Mouse (Mus musculus) heart, embryonic 11.5 days (tissue): ENCODE measurements around the gene Fam160a1. TPM values are rescaled to one million over a fixed set of nuclear protein-coding genes. Genes with fewer than 3 reads are reported as not detected.

Source experiments
- ATAC-seq: fragments of 200-750 bp; cut with Nextera tagmentation; replicated peaks from 2 replicates; pipeline ENCODE4 v1.8.0; 2017; ENCODE audit warnings: moderate library complexity; ENCODE audit not compliant: insufficient number of reproducible peaks, low FRiP score, low TSS enrichment
- H3K27ac ChIP-seq: fragments of 300-500 bp; sonication (generic); 2 replicates; pipeline ENCODE4 v1.5.1; 2014; ENCODE audit warnings: mild to moderate bottlenecking, low read depth, low read length
- H3K27me3 ChIP-seq: fragments of 300-500 bp; sonication (generic); 2 replicates; pipeline ENCODE4 v1.6.1; 2014; ENCODE audit warnings: mild to moderate bottlenecking, low read length, mixed read lengths; ENCODE audit not compliant: control insufficient read depth, insufficient read depth
- H3K36me3 ChIP-seq: fragments of 300-500 bp; sonication (generic); 2 replicates; pipeline ENCODE4 v1.6.1; 2014; ENCODE audit warnings: mild to moderate bottlenecking, low read length, moderate library complexity, mixed read lengths; ENCODE audit not compliant: control insufficient read depth, insufficient read depth
- H3K4me1 ChIP-seq: fragments of 300-500 bp; sonication (generic); 2 replicates; pipeline ENCODE4 v1.6.1; 2014; ENCODE audit warnings: low read length; ENCODE audit not compliant: control insufficient read depth, insufficient read depth
- H3K4me2 ChIP-seq: fragments of 300-500 bp; sonication (generic); 2 replicates; pipeline ENCODE4 v1.6.1; 2014; ENCODE audit warnings: mild to moderate bottlenecking, moderate library complexity
- H3K4me3 ChIP-seq: fragments of 300-500 bp; sonication (generic); 2 replicates; pipeline ENCODE4 v1.5.1; 2014; ENCODE audit warnings: low read depth, low read length
- H3K9ac ChIP-seq: fragments of 300-500 bp; sonication (generic); 2 replicates; pipeline ENCODE4 v1.6.1; 2014; ENCODE audit warnings: mild to moderate bottlenecking, low read depth, low read length, moderate library complexity
- H3K9me3 ChIP-seq: fragments of 300-500 bp; sonication (generic); replicated peaks from 2 replicates; pipeline ENCODE4 v1.6.1; 2016; ENCODE audit warnings: low read length; ENCODE audit not compliant: control insufficient read depth
- WGBS: fragments of 180-500 bp; shearing (Covaris S2); extraction: QIAGEN DNeasy Blood & Tissue Kit; methylation state at CpG from one replicate; pipeline ENCODE4 v1.1.7; 2014; ENCODE audit not compliant: insufficient replicate concordance; 5-methylcytosine and 5-hydroxymethylcytosine counted together
- polyA plus RNA-seq: library from polyadenylated mRNA; unstranded; fragments of >200 nt; fragmentation: Nextera tagmentation; extraction: Ambion mirVana; gene quantifications from 2 replicates; pipeline ENCODE4 v1.2.1, GENCODE M21; 2014

Gene Fam160a1
- polyA plus RNA-seq, 1 experiment from 2014 or later, result 2.7 TPM

DNA sequence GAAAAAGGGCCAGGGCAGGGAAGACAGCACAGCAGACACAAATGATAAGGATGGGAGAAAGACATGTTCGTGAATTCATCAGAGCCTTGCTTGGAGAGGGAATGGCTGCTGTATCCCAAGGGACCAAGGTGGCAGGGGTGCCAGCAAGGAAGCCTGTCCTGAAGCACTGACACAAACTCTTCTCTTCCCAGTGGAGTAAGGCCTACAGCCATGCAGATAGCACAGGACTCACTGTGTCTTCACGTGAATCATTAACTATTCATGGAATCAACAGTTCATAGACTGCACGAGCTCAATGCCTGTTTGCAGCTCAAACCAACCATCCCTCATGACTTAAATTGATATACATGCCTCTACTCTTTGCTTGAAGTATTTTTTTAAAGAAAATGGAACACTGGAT, 139.1 kb downstream of the Fam160a1 start:
- peaks cover 8% of the 10 kb centered on the region; the same call in 1 of the 2 replicates for H3K4me1 ChIP-seq
- no peaks in the 10 kb centered on the region for H3K27me3 ChIP-seq
- H3K9me3 ChIP-seq, result no peaks in the 10 kb centered on the region
- no peaks in the 10 kb centered on the region for H3K36me3 ChIP-seq
- H3K4me3 ChIP-seq, result no peak overlapping the region
- WGBS, result 66% methylated on average over 3 of the region's 3 CpGs
- H3K27ac ChIP-seq, result no peak overlapping the region
- no peak overlapping the region for H3K9ac ChIP-seq
- H3K4me2 ChIP-seq, result no peak overlapping the region
- no peak for ATAC-seq

DNA sequence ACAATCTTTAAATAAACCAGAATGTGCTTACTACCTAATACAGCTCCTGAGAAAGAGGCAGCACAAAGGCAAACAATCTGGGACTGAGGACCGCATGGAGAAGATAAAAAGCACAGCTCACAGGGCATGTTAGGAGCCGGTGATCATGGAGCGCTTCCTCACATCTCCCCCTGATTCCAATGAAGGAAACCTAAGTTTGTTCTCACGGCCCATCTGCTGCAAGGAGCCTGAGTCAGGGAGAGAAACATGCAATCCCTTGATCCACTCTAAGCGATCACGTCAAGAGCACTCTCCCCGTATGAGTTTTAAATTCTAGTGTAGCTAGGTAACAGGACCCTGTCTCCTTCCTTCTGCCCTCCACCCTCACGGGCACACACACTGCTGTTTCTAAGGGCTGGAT, 140.0 kb downstream of the Fam160a1 start:
- no peak overlapping the region for H3K27ac ChIP-seq
- H3K9me3 ChIP-seq, result no peaks in the 10 kb centered on the region
- 73% methylated on average over 8 of the region's 8 CpGs for WGBS
- ATAC-seq, result no peak
- H3K4me2 ChIP-seq, result no peak overlapping the region
- H3K4me3 ChIP-seq, result no peak overlapping the region
- H3K4me1 ChIP-seq, result peaks cover 8% of the 10 kb centered on the region; the same call in 1 of the 2 replicates
- H3K9ac ChIP-seq, result no peak overlapping the region
- H3K27me3 ChIP-seq, result no peaks in the 10 kb centered on the region
- H3K36me3 ChIP-seq, result no peaks in the 10 kb centered on the region

DNA sequence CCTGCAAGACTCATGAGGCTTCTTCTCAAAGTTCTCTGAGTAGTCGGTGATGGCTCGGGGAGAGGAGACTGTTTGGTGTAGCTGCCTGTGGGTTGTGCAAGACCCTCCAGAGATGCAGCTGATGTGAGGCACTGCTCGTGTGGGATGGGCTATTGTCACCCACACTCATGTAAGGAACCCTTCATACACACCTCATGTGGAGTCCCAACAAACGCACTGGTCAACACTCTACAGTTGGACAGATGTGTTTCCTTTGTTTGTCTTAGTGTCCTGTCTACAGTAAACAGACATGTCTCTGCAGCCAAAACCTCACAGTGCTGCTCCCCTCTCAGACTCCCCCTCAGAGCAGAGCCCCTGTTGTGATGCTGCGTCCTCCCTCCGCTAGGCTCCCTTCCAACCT, 147.2 kb downstream of the Fam160a1 start:
- no peak overlapping the region for H3K27ac ChIP-seq
- ATAC-seq, result no peak
- H3K9me3 ChIP-seq, result no peaks in the 10 kb centered on the region
- H3K4me2 ChIP-seq, result no peak overlapping the region
- no peaks in the 10 kb centered on the region for H3K27me3 ChIP-seq
- H3K4me3 ChIP-seq, result no peak overlapping the region
- H3K36me3 ChIP-seq, result no peaks in the 10 kb centered on the region
- no peak overlapping the region for H3K9ac ChIP-seq
- peaks cover 11% of the 10 kb centered on the region for H3K4me1 ChIP-seq
- WGBS, result 83% methylated on average over 6 of the region's 6 CpGs

DNA sequence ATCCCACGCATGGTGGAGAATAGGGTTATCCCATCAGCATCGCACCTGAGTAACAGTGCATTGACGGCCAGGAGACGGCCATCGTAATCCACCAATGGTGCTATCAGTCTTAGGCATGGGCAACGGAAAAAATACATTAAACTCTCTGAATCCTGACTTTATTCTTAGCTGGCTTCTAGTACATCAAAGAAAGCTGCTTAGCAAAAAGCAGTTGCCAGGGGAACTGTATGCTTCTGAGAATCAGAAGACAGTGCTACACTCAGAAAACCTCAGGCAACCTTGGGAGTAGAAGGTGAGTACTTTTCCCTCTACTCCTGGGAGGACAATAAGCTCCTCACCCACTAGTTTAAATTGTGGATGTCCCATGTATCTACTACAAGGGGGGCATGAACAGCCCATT, 149.4 kb downstream of the Fam160a1 start:
- H3K9me3 ChIP-seq, result no peaks in the 10 kb centered on the region
- no peaks in the 10 kb centered on the region for H3K27me3 ChIP-seq
- ATAC-seq, result no peak
- no peak overlapping the region for H3K4me3 ChIP-seq
- H3K4me1 ChIP-seq, result peaks cover 18% of the 10 kb centered on the region
- no peak overlapping the region for H3K4me2 ChIP-seq
- H3K27ac ChIP-seq, result no peak overlapping the region
- H3K9ac ChIP-seq, result no peak overlapping the region
- WGBS, result 92% methylated on average over 6 of the region's 6 CpGs
- no peaks in the 10 kb centered on the region for H3K36me3 ChIP-seq

DNA sequence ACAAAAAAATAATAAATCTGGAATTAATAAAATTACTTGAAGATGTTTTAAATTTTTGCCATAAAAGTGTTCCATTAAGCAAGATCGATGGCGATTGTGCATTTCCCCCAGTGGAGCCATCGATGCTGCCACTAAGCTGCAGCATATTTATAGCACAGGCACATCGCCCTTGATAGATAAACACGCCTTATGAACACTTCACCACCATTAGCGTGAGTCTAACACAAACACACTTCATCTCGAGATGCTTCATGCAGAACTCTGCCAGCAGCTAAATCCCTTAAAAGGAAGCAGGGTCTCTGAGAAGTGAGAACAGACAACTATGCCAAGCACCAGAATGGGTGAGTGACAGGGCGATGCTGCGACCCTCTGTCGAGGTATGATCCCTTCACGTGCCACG, 150.4 kb downstream of the Fam160a1 start:
- Histone ChIP-seq H3K4me3 (no peak overlapping the region), H3K9ac (no peak overlapping the region), H3K27ac (0 out of 2 replicates have a peak overlapping the region, but pooled peaks have one; percentile 42), H3K4me2 (peak overlapping the region; percentile 29; the same call in 1 of the 2 replicates), H3K36me3 (no peaks in the 10 kb centered on the region), H3K9me3 (no peaks in the 10 kb centered on the region), H3K27me3 (no peaks in the 10 kb centered on the region), H3K4me1 (peaks cover 18% of the 10 kb centered on the region)
- WGBS, result 47% methylated on average over 12 of the region's 12 CpGs
- no peak for ATAC-seq

DNA sequence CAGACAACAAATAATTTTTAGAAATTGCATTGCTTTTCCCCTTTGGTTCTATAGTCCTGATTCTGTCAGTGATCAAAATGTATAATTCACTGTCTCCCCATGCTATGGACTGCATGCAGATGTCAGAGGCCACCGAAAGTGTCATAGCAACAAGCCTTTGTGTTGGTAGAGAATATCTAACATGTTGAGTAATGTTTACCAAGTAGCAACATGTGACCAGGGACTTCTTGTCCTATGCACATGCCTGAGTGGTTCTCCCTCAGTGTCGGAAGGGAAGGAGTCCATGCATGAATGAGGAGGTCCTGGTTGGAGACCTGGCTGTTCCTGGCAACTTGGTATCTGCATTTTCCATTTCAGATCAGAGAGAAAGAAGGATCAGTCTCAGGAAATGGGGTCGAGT, 150.9 kb downstream of the Fam160a1 start:
- no peak overlapping the region for H3K27ac ChIP-seq
- no peak for ATAC-seq
- no peaks in the 10 kb centered on the region for H3K27me3 ChIP-seq
- H3K9ac ChIP-seq, result no peak overlapping the region
- 63% methylated on average over 3 of the region's 3 CpGs for WGBS
- H3K4me2 ChIP-seq, result no peak overlapping the region
- H3K4me1 ChIP-seq, result peaks cover 16% of the 10 kb centered on the region
- H3K9me3 ChIP-seq, result no peaks in the 10 kb centered on the region
- no peak overlapping the region for H3K4me3 ChIP-seq
- no peaks in the 10 kb centered on the region for H3K36me3 ChIP-seq

DNA sequence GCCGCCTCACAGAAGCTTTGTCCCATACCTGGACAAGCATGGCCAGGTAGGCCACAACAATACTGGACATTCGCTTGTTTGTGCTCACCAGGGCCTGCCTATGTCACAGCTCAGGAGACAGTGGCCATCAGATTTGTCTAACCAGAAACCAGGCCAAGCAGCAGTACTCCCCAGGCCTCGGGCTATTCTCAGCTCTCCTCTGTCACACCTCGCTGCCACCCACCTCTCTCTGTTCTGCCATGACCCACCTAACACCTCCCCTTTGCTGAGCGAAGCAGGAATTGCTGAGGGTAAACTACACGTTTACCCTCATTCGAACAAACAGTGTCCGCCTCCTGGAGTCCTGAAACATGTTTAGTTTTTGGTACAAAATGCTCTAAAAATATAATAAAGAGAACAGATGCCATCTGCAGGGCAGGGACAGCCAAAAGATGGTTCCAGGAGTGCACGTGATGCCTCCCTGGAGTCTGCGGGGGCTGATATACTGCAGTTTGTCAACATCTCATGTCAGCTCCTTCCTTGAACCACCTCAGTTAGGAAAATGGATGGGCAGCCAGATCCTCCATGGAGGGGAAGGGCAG, 152.4 kb downstream of the Fam160a1 start:
- Histone ChIP-seq H3K4me2 (no peak overlapping the region), H3K4me1 (peaks cover 15% of the 10 kb centered on the region), H3K9me3 (no peaks in the 10 kb centered on the region), H3K4me3 (no peak overlapping the region), H3K36me3 (no peaks in the 10 kb centered on the region), H3K27ac (no peak overlapping the region), H3K27me3 (no peaks in the 10 kb centered on the region), H3K9ac (no peak overlapping the region)
- WGBS, result 74% methylated on average over 10 of the region's 10 CpGs
- ATAC-seq, result no peak

DNA sequence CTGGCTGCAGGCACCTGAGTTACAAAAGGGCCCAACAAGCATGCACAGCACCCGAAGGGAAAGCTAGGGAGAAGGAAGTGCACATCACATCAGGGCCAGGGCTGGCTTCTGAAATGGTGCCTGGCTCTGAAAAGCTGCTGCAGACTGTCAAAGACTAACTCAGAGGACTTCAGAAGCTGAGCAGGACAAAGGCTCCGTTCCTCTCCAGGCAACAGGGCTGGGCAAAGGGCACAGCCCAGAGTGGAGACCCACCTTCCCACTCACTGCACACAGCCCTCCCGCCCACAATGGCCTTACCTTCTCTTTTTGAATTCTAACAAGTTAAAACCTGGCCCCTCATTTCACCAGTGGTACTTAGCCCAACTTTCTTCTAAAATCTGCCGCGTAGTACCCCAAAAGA, 153.3 kb downstream of the Fam160a1 start:
- ATAC-seq, result no peak
- Histone ChIP-seq H3K9me3 (no peaks in the 10 kb centered on the region), H3K27me3 (no peaks in the 10 kb centered on the region), H3K9ac (no peak overlapping the region), H3K36me3 (no peaks in the 10 kb centered on the region), H3K27ac (no peak overlapping the region), H3K4me1 (peaks cover 19% of the 10 kb centered on the region), H3K4me2 (no peak overlapping the region), H3K4me3 (no peak overlapping the region)
- 78% methylated on average over 5 of the region's 5 CpGs for WGBS
